Mouse (Mus musculus) spleen, adult 12 weeks (tissue): ENCODE data around the gene Cyp2d11.
A peak's percentile ranks its signal among the peaks of the same experiment; 100 is the strongest.

Experiments used
- DNase-seq: peaks from one replicate; pipeline ENCODE4 v3.0.0; 2022; ENCODE audit warnings: low spot score

Gene Cyp2d11

GRCm38 (mm10) chr15:82350349-82350748 is 43.5 kb downstream of the Cyp2d11 start:
- DNase-seq = no peak

- no peak for DNase-seq
Observed at GRCm38 (mm10) chr15:82348999-82349341, 44.9 kb downstream of the Cyp2d11 start.

- DNase-seq = no peak
Observed at GRCm38 (mm10) chr15:82348258-82348998, 45.4 kb downstream of the Cyp2d11 start.

GRCm38 (mm10) chr15:82347852-82348251 is 46.0 kb downstream of the Cyp2d11 start:
- no peak for DNase-seq

- no peak for DNase-seq
Observed at GRCm38 (mm10) chr15:82347303-82347676, 46.5 kb downstream of the Cyp2d11 start.

GRCm38 (mm10) chr15:82346580-82347302 is 47.1 kb downstream of the Cyp2d11 start:
- DNase-seq = no peak

GRCm38 (mm10) chr15:82345820-82346470 is 47.9 kb downstream of the Cyp2d11 start:
- DNase-seq = peak; percentile 98

- DNase-seq = no peak
Observed at GRCm38 (mm10) chr15:82344971-82345370, 48.9 kb downstream of the Cyp2d11 start.

GRCm38 (mm10) chr15:82343368-82344287 is 50.2 kb downstream of the Cyp2d11 start:
- DNase-seq = no peak

- DNase-seq = no peak
Observed at GRCm38 (mm10) chr15:82342543-82342935, 51.3 kb downstream of the Cyp2d11 start.

- peak; percentile 65 for DNase-seq
Observed at GRCm38 (mm10) chr15:82341675-82342542, 51.9 kb downstream of the Cyp2d11 start.

- peak; percentile 70 for DNase-seq
Observed at GRCm38 (mm10) chr15:82341036-82341501, 52.8 kb downstream of the Cyp2d11 start.

GRCm38 (mm10) chr15:82340414-82341035 is 53.3 kb downstream of the Cyp2d11 start:
- DNase-seq = no peak

- DNase-seq = no peak
Observed at GRCm38 (mm10) chr15:82339634-82340254, 54.1 kb downstream of the Cyp2d11 start.
